Mouse (Mus musculus): ENCODE measurements around the gene Irgm2. TPM values are rescaled to one million over a fixed set of nuclear protein-coding genes. Genes with fewer than 3 reads are reported as not detected.
"Not testable (repeated sequence)": the region's sequence is repeated elsewhere in the genome, so short reads cannot be mapped to it uniquely, and the experiment has no call there.

The Irgm2 gene
- polyA plus RNA-seq, 1 experiment from 2014 or later = 0.51 TPM

GRCm38 (mm10) chr11:58223751-58224150 lies 24.3 kb downstream of the Irgm2 start:
- 60% methylated on average over 4 of the region's 4 CpGs for WGBS
- Histone ChIP-seq H3K9me3 (ENCODE audit: control insufficient read depth, low read length) (no peaks in the 10 kb centered on the region), H3K27ac (ENCODE audit: low read depth, low read length) (no peak overlapping the region), H3K4me2 (no peak overlapping the region), H3K9ac (ENCODE audit: low read length) (no peak overlapping the region), H3K4me3 (ENCODE audit: low read depth, low read length) (no peak overlapping the region), H3K4me1 (ENCODE audit: control insufficient read depth, insufficient read depth, low read length) (no peaks in the 10 kb centered on the region), H3K27me3 (ENCODE audit: control insufficient read depth, insufficient read depth, low read length) (no peaks in the 10 kb centered on the region), H3K36me3 (ENCODE audit: control insufficient read depth, insufficient read depth, low read length) (no peaks in the 10 kb centered on the region)
- no peak for ATAC-seq (ENCODE audit: low FRiP score)
- no peak for DNase-seq (ENCODE audit: low spot score, missing footprints)

- WGBS = 66% methylated on average over 7 of the region's 7 CpGs
Measured at GRCm38 (mm10) chr11:58224313-58224712, 24.9 kb downstream of the Irgm2 start.

GRCm38 (mm10) chr11:58224872-58225271 lies 25.5 kb downstream of the Irgm2 start:
- H3K4me2 ChIP-seq; H3K36me3 ChIP-seq (ENCODE audit: control insufficient read depth, insufficient read depth, low read length); H3K9ac ChIP-seq (ENCODE audit: low read length); H3K27ac ChIP-seq (ENCODE audit: low read depth, low read length); H3K27me3 ChIP-seq (ENCODE audit: control insufficient read depth, insufficient read depth, low read length); ATAC-seq (ENCODE audit: low FRiP score); H3K9me3 ChIP-seq (ENCODE audit: control insufficient read depth, low read length); H3K4me1 ChIP-seq (ENCODE audit: control insufficient read depth, insufficient read depth, low read length); H3K4me3 ChIP-seq (ENCODE audit: low read depth, low read length); DNase-seq (ENCODE audit: low spot score, missing footprints): not testable (repeated sequence)
- 78% methylated on average over 2 of the region's 2 CpGs for WGBS

More at GRCm38 (mm10) chr11:58224313-58224712, 24.9 kb downstream of the Irgm2 start:
- H3K27me3 ChIP-seq (ENCODE audit: control insufficient read depth, insufficient read depth, low read length) = no peaks in the 10 kb centered on the region
- H3K9ac ChIP-seq (ENCODE audit: low read length) = no peak overlapping the region
- H3K9me3 ChIP-seq (ENCODE audit: control insufficient read depth, low read length) = no peaks in the 10 kb centered on the region
- H3K36me3 ChIP-seq (ENCODE audit: control insufficient read depth, insufficient read depth, low read length) = no peaks in the 10 kb centered on the region
- ATAC-seq (ENCODE audit: low FRiP score) = no peak
- no peak overlapping the region for H3K4me3 ChIP-seq (ENCODE audit: low read depth, low read length)
- H3K4me2 ChIP-seq = no peak overlapping the region
- no peaks in the 10 kb centered on the region for H3K4me1 ChIP-seq (ENCODE audit: control insufficient read depth, insufficient read depth, low read length)
- no peak for DNase-seq (ENCODE audit: low spot score, missing footprints)
- H3K27ac ChIP-seq (ENCODE audit: low read depth, low read length) = no peak overlapping the region

GRCm38 (mm10) chr11:58225655-58226054 lies 26.2 kb downstream of the Irgm2 start:
- 0 out of 2 replicates have a peak, but pooled peaks have one; percentile 14 for ATAC-seq (ENCODE audit: low FRiP score)
- Histone ChIP-seq H3K36me3 (ENCODE audit: control insufficient read depth, insufficient read depth, low read length) (no peaks in the 10 kb centered on the region), H3K4me2 (no peak overlapping the region), H3K27me3 (ENCODE audit: control insufficient read depth, insufficient read depth, low read length) (no peaks in the 10 kb centered on the region), H3K4me1 (ENCODE audit: control insufficient read depth, insufficient read depth, low read length) (no peaks in the 10 kb centered on the region), H3K9ac (ENCODE audit: low read length) (no peak overlapping the region), H3K27ac (ENCODE audit: low read depth, low read length) (no peak overlapping the region), H3K4me3 (ENCODE audit: low read depth, low read length) (no peak overlapping the region), H3K9me3 (ENCODE audit: control insufficient read depth, low read length) (no peaks in the 10 kb centered on the region)
- 15% methylated on average over 5 of the region's 5 CpGs for WGBS
- peak; percentile 96 for DNase-seq (ENCODE audit: low spot score, missing footprints)

- Histone ChIP-seq H3K27ac (ENCODE audit: low read depth, low read length) (no peak overlapping the region), H3K4me1 (ENCODE audit: control insufficient read depth, insufficient read depth, low read length) (no peaks in the 10 kb centered on the region), H3K27me3 (ENCODE audit: control insufficient read depth, insufficient read depth, low read length) (no peaks in the 10 kb centered on the region), H3K4me3 (ENCODE audit: low read depth, low read length) (no peak overlapping the region), H3K9ac (ENCODE audit: low read length) (no peak overlapping the region), H3K9me3 (ENCODE audit: control insufficient read depth, low read length) (no peaks in the 10 kb centered on the region), H3K36me3 (ENCODE audit: control insufficient read depth, insufficient read depth, low read length) (no peaks in the 10 kb centered on the region), H3K4me2 (no peak overlapping the region)
- ATAC-seq (ENCODE audit: low FRiP score) = no peak
- no peak for DNase-seq (ENCODE audit: low spot score, missing footprints)
Measured at GRCm38 (mm10) chr11:58226425-58226824, 27.0 kb downstream of the Irgm2 start.

- not testable (repeated sequence) for DNase-seq (ENCODE audit: low spot score, missing footprints); H3K27me3 ChIP-seq (ENCODE audit: control insufficient read depth, insufficient read depth, low read length); H3K9ac ChIP-seq (ENCODE audit: low read length); H3K27ac ChIP-seq (ENCODE audit: low read depth, low read length); H3K4me3 ChIP-seq (ENCODE audit: low read depth, low read length); H3K36me3 ChIP-seq (ENCODE audit: control insufficient read depth, insufficient read depth, low read length); H3K4me2 ChIP-seq; H3K9me3 ChIP-seq (ENCODE audit: control insufficient read depth, low read length); ATAC-seq (ENCODE audit: low FRiP score); H3K4me1 ChIP-seq (ENCODE audit: control insufficient read depth, insufficient read depth, low read length)
- WGBS = 94% methylated on average over 1 of the region's 2 CpGs
Measured at GRCm38 (mm10) chr11:58228021-58228420, 28.6 kb downstream of the Irgm2 start.

GRCm38 (mm10) chr11:58230396-58230910 lies 31.0 kb downstream of the Irgm2 start:
- Histone ChIP-seq H3K4me3 (ENCODE audit: low read depth, low read length) (no peak overlapping the region), H3K27ac (ENCODE audit: low read depth, low read length) (no peak overlapping the region), H3K9ac (ENCODE audit: low read length) (no peak overlapping the region), H3K9me3 (ENCODE audit: control insufficient read depth, low read length) (no peaks in the 10 kb centered on the region), H3K4me1 (ENCODE audit: control insufficient read depth, insufficient read depth, low read length) (no peaks in the 10 kb centered on the region), H3K36me3 (ENCODE audit: control insufficient read depth, insufficient read depth, low read length) (no peaks in the 10 kb centered on the region), H3K27me3 (ENCODE audit: control insufficient read depth, insufficient read depth, low read length) (no peaks in the 10 kb centered on the region), H3K4me2 (no peak overlapping the region)
- 73% methylated on average over 16 of the region's 16 CpGs for WGBS
- DNase-seq (ENCODE audit: low spot score, missing footprints) = no peak
- ATAC-seq (ENCODE audit: low FRiP score) = no peak

- Histone ChIP-seq H3K4me3 (ENCODE audit: low read depth, low read length) (no peak overlapping the region), H3K27ac (ENCODE audit: low read depth, low read length) (no peak overlapping the region), H3K27me3 (ENCODE audit: control insufficient read depth, insufficient read depth, low read length) (no peaks in the 10 kb centered on the region), H3K36me3 (ENCODE audit: control insufficient read depth, insufficient read depth, low read length) (no peaks in the 10 kb centered on the region), H3K4me1 (ENCODE audit: control insufficient read depth, insufficient read depth, low read length) (no peaks in the 10 kb centered on the region), H3K4me2 (no peak overlapping the region), H3K9ac (ENCODE audit: low read length) (no peak overlapping the region), H3K9me3 (ENCODE audit: control insufficient read depth, low read length) (no peaks in the 10 kb centered on the region)
- ATAC-seq (ENCODE audit: low FRiP score) (no peak), DNase-seq (ENCODE audit: low spot score, missing footprints) (no peak)
- 87% methylated on average over 8 of the region's 8 CpGs for WGBS
Measured at GRCm38 (mm10) chr11:58231156-58231555, 31.7 kb downstream of the Irgm2 start.

- not testable (repeated sequence) for H3K4me3 ChIP-seq (ENCODE audit: low read depth, low read length); H3K27ac ChIP-seq (ENCODE audit: low read depth, low read length); H3K9ac ChIP-seq (ENCODE audit: low read length); H3K4me1 ChIP-seq (ENCODE audit: control insufficient read depth, insufficient read depth, low read length); DNase-seq (ENCODE audit: low spot score, missing footprints); H3K9me3 ChIP-seq (ENCODE audit: control insufficient read depth, low read length); H3K36me3 ChIP-seq (ENCODE audit: control insufficient read depth, insufficient read depth, low read length); ATAC-seq (ENCODE audit: low FRiP score); H3K27me3 ChIP-seq (ENCODE audit: control insufficient read depth, insufficient read depth, low read length); H3K4me2 ChIP-seq
- 84% methylated on average over 3 of the region's 3 CpGs for WGBS
Measured at GRCm38 (mm10) chr11:58234551-58234950, 35.1 kb downstream of the Irgm2 start.

All from midbrain, embryonic 11.5 days (tissue).